Mouse (Mus musculus) cerebellum, postnatal 14 days (tissue): ENCODE results near the gene Acer1.

Experiments used
- DNase-seq, 2 experiments: peaks; one replicate each; pipeline ENCODE4 v3.0.0; 2021; ENCODE audit warnings: mixed read lengths in 2 of 2

The Acer1 gene

GRCm38 (mm10) chr17:56988921-56989430 is 7.0 kb upstream of the Acer1 start:
- no peak for DNase-seq

DNA sequence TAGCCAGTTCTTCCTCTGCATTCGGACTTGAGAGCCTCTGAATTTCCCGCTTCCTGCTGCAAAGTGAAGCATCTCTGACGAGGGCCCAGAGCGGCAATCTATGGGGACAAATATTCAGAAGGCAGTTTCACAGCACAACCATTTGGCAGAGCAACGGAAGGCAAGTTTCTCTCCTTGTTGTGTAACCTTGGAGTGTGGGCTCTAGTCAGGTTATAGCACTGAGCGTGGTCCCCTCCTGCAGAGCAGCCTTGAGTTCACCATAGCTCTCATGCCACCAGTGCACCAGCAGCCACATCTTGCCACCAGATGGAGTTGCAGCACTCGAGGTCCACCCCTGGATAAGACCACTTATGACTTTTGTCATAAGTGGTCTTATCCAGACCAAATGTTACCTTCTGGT is 6.5 kb upstream of the Acer1 start:
- DNase-seq = no peak

DNA sequence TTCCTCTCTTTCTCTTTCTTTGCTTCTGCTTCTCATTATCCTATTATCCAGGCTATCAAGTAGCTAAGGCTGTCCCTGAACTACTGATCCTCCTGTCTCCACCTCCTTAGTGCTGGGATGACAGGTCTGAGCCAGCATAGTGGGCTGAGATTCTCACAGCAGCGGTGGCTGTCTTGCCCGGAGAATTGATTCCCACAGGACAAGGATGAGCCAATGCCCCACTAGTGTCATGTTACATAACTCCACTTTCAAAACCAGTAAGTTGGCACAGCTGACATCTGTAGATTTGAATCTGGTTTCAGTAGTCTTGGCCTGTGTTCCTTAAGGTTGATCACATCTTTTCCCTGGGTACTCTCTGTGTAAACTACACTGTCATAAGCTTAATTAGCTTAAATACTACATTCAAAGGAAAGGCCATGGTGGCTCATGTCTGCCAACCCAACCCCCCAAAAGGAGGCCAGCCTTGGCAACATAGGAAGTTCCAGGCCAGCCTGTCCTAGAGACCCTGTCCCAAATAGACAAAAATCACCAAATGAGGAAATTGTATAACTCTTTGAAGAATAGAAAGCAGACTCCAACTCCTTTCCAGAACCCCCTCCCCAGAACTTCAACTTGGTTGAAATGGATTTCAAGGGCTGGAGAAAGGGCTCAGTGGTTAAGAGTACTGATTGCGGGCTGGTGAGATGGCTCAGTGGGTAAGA is 4.3 kb upstream of the Acer1 start:
- DNase-seq = no peak

DNA sequence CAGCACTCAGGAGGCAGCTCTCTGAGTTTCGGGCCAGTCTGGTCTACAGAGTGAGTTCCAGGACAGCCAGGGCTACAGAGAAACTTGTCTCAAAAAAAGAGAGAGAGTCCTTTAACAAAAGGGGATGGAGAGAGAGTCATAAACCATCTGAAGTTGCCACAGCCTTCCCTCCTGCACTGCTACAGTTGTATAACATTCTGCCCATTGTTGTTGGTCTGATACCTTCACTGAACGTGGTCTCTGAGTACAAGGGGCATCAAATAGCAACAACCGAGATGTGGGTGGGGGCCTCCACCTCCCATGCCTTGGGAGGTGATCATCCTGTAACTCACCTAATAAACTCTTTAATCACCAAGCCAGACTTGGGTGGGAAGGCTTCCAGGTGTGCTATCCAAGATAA is 3.7 kb upstream of the Acer1 start:
- DNase-seq = no peak

DNA sequence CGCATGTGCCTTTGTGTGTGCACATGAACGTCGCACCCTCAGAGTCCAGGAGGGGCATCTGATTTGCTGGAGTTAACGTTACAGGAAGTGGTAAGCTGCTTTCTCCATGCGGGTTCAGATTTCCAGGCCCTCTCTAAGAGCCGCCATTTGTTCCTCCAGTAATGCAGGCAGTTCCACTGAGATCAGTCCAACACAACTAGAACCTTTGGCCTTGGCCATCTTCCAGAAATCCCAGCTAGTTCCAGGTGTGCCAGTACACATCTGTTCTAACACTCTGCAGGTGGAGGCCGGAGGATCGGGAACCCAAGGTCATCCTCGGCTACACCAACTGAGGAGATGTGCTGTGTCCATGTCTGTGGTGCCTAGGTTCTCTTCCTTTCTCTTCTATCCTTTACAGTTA is 3.0 kb upstream of the Acer1 start:
- DNase-seq = no peak

DNA sequence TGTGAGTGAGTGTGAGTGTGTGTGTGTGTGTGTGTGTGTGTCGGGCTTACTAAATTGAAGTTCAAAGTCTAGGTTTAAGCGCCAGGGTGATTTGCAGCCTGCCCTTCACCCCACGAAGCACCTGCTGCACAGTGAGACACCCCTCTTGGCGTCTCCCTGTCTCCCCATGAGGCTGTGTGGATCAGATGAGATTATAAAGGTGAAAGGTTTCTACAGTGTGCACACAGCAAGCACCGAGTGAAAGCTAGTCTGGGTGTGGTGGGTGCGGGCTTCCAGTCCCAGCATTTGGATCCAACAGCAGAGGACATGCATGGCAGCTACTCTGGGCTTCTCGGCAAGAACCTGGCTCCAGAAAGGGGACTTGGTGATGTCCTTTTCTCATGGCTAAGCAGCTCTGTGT is 877 bp downstream of the Acer1 start:
- no peak for DNase-seq

GRCm38 (mm10) chr17:56979524-56979923 is 2.4 kb downstream of the Acer1 start:
- no peak for DNase-seq

GRCm38 (mm10) chr17:56976531-56977390 is 5.2 kb downstream of the Acer1 start:
- no peak for DNase-seq

DNA sequence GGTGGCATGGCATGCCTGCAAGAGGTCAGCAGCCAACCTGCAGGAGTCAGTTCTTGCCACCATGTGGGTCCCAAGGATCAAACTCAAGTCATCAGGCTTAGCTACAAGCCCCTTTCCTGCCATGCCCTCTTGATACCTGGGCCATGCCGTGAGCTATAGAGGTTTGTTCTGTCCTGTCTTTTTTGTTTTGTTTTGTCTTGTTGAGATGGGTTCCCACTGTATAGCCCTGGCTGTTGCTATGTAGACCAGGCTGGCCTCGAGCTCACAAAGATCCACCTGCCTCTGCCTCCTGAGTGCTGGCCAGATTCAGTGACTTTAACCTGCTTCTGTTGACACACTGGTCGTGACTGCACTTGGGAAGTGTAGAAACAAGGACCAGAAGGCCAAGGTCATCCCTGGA is 6.5 kb downstream of the Acer1 start:
- DNase-seq = no peak

- no peak for DNase-seq
These were observed 7.2 kb downstream of the Acer1 start for GRCm38 (mm10) chr17:56974708-56975240.

GRCm38 (mm10) chr17:56973956-56974707 is 7.8 kb downstream of the Acer1 start:
- no peak for DNase-seq

DNA sequence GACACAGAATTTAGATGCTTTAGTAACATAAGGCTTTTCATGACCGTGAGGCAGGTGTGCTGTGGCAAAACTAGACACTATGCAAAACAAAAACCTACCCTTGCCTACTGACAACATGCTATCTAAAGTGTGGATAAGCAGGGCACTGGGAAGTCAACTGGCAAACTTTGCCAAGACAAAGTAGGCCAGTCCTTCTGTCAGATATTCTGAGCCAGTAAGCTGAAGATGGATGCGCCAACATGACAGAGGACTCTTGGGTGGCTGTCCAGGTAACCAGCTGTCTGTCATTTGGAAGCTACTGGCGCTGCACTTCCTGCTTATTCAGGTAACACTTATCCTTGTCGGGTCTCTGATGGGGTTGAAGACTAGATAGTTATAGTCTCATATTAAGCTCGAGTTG is 11.8 kb downstream of the Acer1 start:
- peak; percentile 32 to 53 for DNase-seq

GRCm38 (mm10) chr17:56969321-56969720 is 12.6 kb downstream of the Acer1 start:
- no peak for DNase-seq

GRCm38 (mm10) chr17:56963646-56964045 is 18.3 kb downstream of the Acer1 start:
- DNase-seq = no peak

DNA sequence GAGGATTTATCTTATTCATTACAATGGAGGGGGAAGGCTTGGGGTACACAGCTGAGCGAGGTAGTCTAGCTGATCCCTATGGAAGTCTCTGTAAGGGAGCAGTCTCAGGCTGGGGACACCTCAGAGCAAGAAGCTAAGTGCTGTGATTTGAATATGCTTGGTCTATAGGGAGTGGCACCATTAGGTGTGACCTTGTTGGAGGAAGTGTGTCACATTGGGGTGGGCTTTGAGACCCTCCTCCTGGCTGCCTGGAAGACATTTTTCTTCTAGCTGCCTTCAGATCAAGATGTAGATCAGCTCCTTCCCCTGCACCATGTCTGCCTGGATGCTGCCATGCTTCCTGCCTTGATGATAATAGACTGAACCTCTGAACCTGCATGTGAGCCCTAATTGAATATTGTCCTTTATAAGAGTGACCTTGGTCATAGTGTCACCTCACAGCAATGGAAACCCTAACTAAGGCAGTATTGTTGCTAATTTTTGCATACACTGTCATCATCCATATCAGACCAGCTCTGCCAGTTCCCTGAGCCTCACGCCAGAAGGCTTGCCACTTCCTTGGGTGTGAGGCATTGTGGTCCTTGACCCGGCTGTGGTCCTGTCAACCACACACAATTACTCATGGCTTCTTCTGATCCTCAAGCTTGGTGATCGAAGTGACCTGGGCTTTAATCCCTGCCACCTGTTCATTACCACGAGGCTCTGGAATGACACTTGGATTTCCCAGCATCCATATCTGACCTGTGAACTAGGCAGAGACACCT is 19.1 kb downstream of the Acer1 start:
- no peak for DNase-seq

GRCm38 (mm10) chr17:56961880-56962279 is 20.0 kb downstream of the Acer1 start:
- DNase-seq = no peak

- DNase-seq = no peak
These were observed 23.3 kb downstream of the Acer1 start for GRCm38 (mm10) chr17:56958667-56959066.

GRCm38 (mm10) chr17:56957763-56958429 is 24.0 kb downstream of the Acer1 start:
- no peak for DNase-seq

GRCm38 (mm10) chr17:56954871-56955270 is 27.1 kb downstream of the Acer1 start:
- no peak for DNase-seq

- DNase-seq = no peak
These were observed 29.3 kb downstream of the Acer1 start for GRCm38 (mm10) chr17:56952639-56953038.

GRCm38 (mm10) chr17:56950915-56951314 is 31.0 kb downstream of the Acer1 start:
- DNase-seq = peak; percentile 60 to 69

- no peak for DNase-seq
These were observed 43.2 kb downstream of the Acer1 start for GRCm38 (mm10) chr17:56938751-56939150.
